Mouse (Mus musculus): ENCODE results near the gene Fam196b. TPM values are rescaled to one million over a fixed set of nuclear protein-coding genes. Genes with fewer than 3 reads are reported as not detected.

Gene Fam196b
- polyA plus RNA-seq, 1 experiment: not detected

DNA sequence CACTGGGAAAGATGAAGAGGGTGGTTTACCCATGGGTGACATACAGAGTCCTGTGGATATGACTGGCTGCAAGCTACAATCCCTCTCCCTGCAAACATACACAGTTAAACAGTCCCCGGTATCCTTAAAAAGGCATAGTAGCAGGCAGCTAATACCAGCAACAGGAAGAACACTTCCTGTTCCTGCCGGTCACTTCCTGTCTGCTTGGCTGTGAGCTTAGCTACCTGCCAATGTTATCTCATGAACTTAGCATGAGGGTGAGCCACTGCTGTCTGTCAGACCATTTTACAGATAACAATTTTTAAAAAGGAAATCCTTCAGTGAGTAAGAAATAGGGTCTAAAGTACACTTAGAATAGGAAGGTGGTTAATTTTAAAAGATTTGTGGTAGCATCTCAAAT is 83.9 kb downstream of the Fam196b start:
- WGBS: 5% methylated on average over 2 of the region's 2 CpGs

GRCm38 (mm10) chr11:34401343-34401742 is 86.7 kb downstream of the Fam196b start:
- H3K4me1 ChIP-seq (ENCODE audit: control insufficient read depth, insufficient read depth, low read length): no peaks in the 10 kb centered on the region; the same call in 1 of the 2 replicates
- TF ChIP-seq CTCF (IDR thresholded peaks at IDR 0.05; ENCODE audit: control insufficient read depth, insufficient read depth, low read length) (no peak), POLR2A (IDR thresholded peaks at IDR 0.05; ENCODE audit: borderline replicate concordance, control insufficient read depth, low read depth, low read length) (no peak)
- no peak overlapping the region for H3K27ac ChIP-seq (ENCODE audit: control insufficient read depth, insufficient read depth, low read depth, low read length, poor library complexity)
- H3K4me3 ChIP-seq (replicated peaks; ENCODE audit: control insufficient read depth, low read depth, low read length): no peak overlapping the region
- WGBS: 88% methylated on average over 8 of the region's 8 CpGs

More for the DNA sequence above, 83.9 kb downstream of the Fam196b start:
- no peak overlapping the region for H3K4me3 ChIP-seq (replicated peaks; ENCODE audit: control insufficient read depth, low read depth, low read length)
- no peak overlapping the region for H3K27ac ChIP-seq (ENCODE audit: control insufficient read depth, insufficient read depth, low read depth, low read length, poor library complexity)
- TF ChIP-seq POLR2A (IDR thresholded peaks at IDR 0.05; ENCODE audit: borderline replicate concordance, control insufficient read depth, low read depth, low read length) (no peak), CTCF (IDR thresholded peaks at IDR 0.05; ENCODE audit: control insufficient read depth, insufficient read depth, low read length) (no peak)
- H3K4me1 ChIP-seq (ENCODE audit: control insufficient read depth, insufficient read depth, low read length): no peaks in the 10 kb centered on the region; the same call in 1 of the 2 replicates

DNA sequence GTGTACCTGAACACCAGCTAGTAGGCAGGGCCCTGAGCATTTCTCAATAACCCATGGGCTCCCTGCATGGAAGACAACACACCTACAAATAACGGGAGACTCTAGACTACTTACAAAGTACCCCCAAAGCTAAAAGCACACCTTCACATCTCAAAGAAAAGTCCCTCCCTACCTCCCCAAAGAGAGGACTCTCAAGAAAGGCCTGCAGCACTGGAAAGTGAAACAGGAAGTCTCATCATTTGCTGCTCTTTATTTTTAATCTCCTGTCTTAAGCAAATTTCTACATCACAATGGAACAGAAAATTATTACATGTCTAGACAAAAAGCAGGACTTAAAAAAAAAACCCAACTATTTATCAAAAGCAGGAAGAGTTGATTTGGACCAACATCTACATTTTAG is 90.7 kb downstream of the Fam196b start:
- TF ChIP-seq POLR2A (IDR thresholded peaks at IDR 0.05; ENCODE audit: borderline replicate concordance, control insufficient read depth, low read depth, low read length): no peak
- TF ChIP-seq CTCF (IDR thresholded peaks at IDR 0.05; ENCODE audit: control insufficient read depth, insufficient read depth, low read length): no peak
- no peak overlapping the region for H3K27ac ChIP-seq (ENCODE audit: control insufficient read depth, insufficient read depth, low read depth, low read length, poor library complexity)
- no peak overlapping the region for H3K4me3 ChIP-seq (replicated peaks; ENCODE audit: control insufficient read depth, low read depth, low read length)
- H3K4me1 ChIP-seq (ENCODE audit: control insufficient read depth, insufficient read depth, low read length): no peaks in the 10 kb centered on the region; the same call in 1 of the 2 replicates
- WGBS: 78% methylated on average over 1 of the region's 1 CpGs

GRCm38 (mm10) chr11:34406309-34406708 is 91.7 kb downstream of the Fam196b start:
- Histone ChIP-seq H3K4me1 (ENCODE audit: control insufficient read depth, insufficient read depth, low read length) (no peaks in the 10 kb centered on the region; the same call in 1 of the 2 replicates), H3K27ac (ENCODE audit: control insufficient read depth, insufficient read depth, low read depth, low read length, poor library complexity) (no peak overlapping the region), H3K4me3 (replicated peaks; ENCODE audit: control insufficient read depth, low read depth, low read length) (no peak overlapping the region)
- no peak for TF ChIP-seq CTCF (IDR thresholded peaks at IDR 0.05; ENCODE audit: control insufficient read depth, insufficient read depth, low read length)
- no peak for TF ChIP-seq POLR2A (IDR thresholded peaks at IDR 0.05; ENCODE audit: borderline replicate concordance, control insufficient read depth, low read depth, low read length)
- WGBS: 81% methylated on average over 8 of the region's 8 CpGs

DNA sequence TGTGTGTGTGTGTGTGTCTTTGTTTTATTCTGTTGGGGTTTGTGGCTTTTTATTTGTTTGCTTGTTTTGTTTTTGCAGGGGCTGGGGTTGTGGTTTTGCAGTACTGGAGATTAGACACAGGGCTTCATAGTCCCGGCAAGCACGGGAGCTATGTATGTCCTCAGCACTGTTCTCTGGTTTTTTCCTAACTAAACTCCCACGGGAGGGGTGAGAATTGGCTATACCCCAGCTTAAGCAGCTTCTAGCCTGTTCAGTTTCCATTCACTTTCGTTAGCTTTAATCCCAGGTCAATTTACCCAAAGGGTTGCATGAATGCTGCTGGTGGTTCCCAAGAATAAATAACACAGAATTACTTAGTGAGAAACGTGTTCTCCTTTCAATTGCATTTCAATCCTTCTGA is 92.2 kb downstream of the Fam196b start:
- WGBS: 78% methylated on average over 5 of the region's 5 CpGs

GRCm38 (mm10) chr11:34415884-34416618 is 101.4 kb downstream of the Fam196b start:
- TF ChIP-seq POLR2A (IDR thresholded peaks at IDR 0.05; ENCODE audit: borderline replicate concordance, control insufficient read depth, low read depth, low read length) (no peak), CTCF (IDR thresholded peaks at IDR 0.05; ENCODE audit: control insufficient read depth, insufficient read depth, low read length) (no peak)
- H3K4me3 ChIP-seq (replicated peaks; ENCODE audit: control insufficient read depth, low read depth, low read length): no peak overlapping the region
- 83% methylated on average over 9 of the region's 9 CpGs for WGBS
- H3K4me1 ChIP-seq (ENCODE audit: control insufficient read depth, insufficient read depth, low read length): no peaks in the 10 kb centered on the region
- no peak overlapping the region for H3K27ac ChIP-seq (ENCODE audit: control insufficient read depth, insufficient read depth, low read depth, low read length, poor library complexity)

More for the DNA sequence above, 92.2 kb downstream of the Fam196b start:
- Histone ChIP-seq H3K4me3 (replicated peaks; ENCODE audit: control insufficient read depth, low read depth, low read length) (no peak overlapping the region), H3K27ac (ENCODE audit: control insufficient read depth, insufficient read depth, low read depth, low read length, poor library complexity) (no peak overlapping the region), H3K4me1 (ENCODE audit: control insufficient read depth, insufficient read depth, low read length) (no peaks in the 10 kb centered on the region; the same call in 1 of the 2 replicates)
- TF ChIP-seq POLR2A (IDR thresholded peaks at IDR 0.05; ENCODE audit: borderline replicate concordance, control insufficient read depth, low read depth, low read length) (no peak), CTCF (IDR thresholded peaks at IDR 0.05; ENCODE audit: control insufficient read depth, insufficient read depth, low read length) (no peak)

- TF ChIP-seq CTCF (IDR thresholded peaks at IDR 0.05; ENCODE audit: control insufficient read depth, insufficient read depth, low read length) (no peak), POLR2A (IDR thresholded peaks at IDR 0.05; ENCODE audit: borderline replicate concordance, control insufficient read depth, low read depth, low read length) (no peak)
- Histone ChIP-seq H3K4me1 (ENCODE audit: control insufficient read depth, insufficient read depth, low read length) (no peaks in the 10 kb centered on the region), H3K4me3 (replicated peaks; ENCODE audit: control insufficient read depth, low read depth, low read length) (no peak overlapping the region), H3K27ac (ENCODE audit: control insufficient read depth, insufficient read depth, low read depth, low read length, poor library complexity) (no peak overlapping the region)
- 81% methylated on average over 3 of the region's 3 CpGs for WGBS
Observed at GRCm38 (mm10) chr11:34416619-34416979, 102.0 kb downstream of the Fam196b start.

GRCm38 (mm10) chr11:34421061-34421460 is 106.4 kb downstream of the Fam196b start:
- WGBS: 88% methylated on average over 6 of the region's 6 CpGs
- Histone ChIP-seq H3K27ac (ENCODE audit: control insufficient read depth, insufficient read depth, low read depth, low read length, poor library complexity) (no peak overlapping the region), H3K4me1 (ENCODE audit: control insufficient read depth, insufficient read depth, low read length) (no peaks in the 10 kb centered on the region), H3K4me3 (replicated peaks; ENCODE audit: control insufficient read depth, low read depth, low read length) (no peak overlapping the region)
- TF ChIP-seq CTCF (IDR thresholded peaks at IDR 0.05; ENCODE audit: control insufficient read depth, insufficient read depth, low read length): no peak
- no peak for TF ChIP-seq POLR2A (IDR thresholded peaks at IDR 0.05; ENCODE audit: borderline replicate concordance, control insufficient read depth, low read depth, low read length)
